Mouse (Mus musculus): Measurements from ENCODE around the gene Mdc1. TPM values are rescaled to one million over a fixed set of nuclear protein-coding genes. Genes with fewer than 3 reads are reported as not detected.
A peak's percentile ranks its signal among the peaks of the same experiment; 100 is the strongest.

Mdc1 gene
- total RNA-seq (2014; fragmentation: Nextera tagmentation) (71.8 and 74.8 TPM in 2 replicates), total RNA-seq (2017) (18.4 and 19.8 TPM in 2 replicates)

GRCm38 (mm10) chr17:35841076-35841950 lies at the start of gene Mdc1:
Mdc1 (plus strand) TSS chr17:35841515.
- ATAC-seq (replicated peaks; ENCODE audit: low FRiP score, low TSS enrichment, poor library complexity, severe bottlenecking), result peak; percentile 82

- ATAC-seq (replicated peaks; ENCODE audit: low FRiP score, low TSS enrichment, poor library complexity, severe bottlenecking), result no peak
Measured at GRCm38 (mm10) chr17:35792837-35793236, 48.5 kb upstream of the Mdc1 start.

- peak; percentile 71 for ATAC-seq (replicated peaks; ENCODE audit: low FRiP score, low TSS enrichment, poor library complexity, severe bottlenecking)
Measured at GRCm38 (mm10) chr17:35795099-35795498, 46.2 kb upstream of the Mdc1 start.

GRCm38 (mm10) chr17:35795656-35796055 lies 45.7 kb upstream of the Mdc1 start:
- no peak for ATAC-seq (replicated peaks; ENCODE audit: low FRiP score, low TSS enrichment, poor library complexity, severe bottlenecking)

GRCm38 (mm10) chr17:35796835-35797234 lies 44.5 kb upstream of the Mdc1 start:
- ATAC-seq (replicated peaks; ENCODE audit: low FRiP score, low TSS enrichment, poor library complexity, severe bottlenecking), result peak; percentile 32; the same call in 1 of the 2 replicates

GRCm38 (mm10) chr17:35800905-35801304 lies 40.4 kb upstream of the Mdc1 start:
- no peak for ATAC-seq (replicated peaks; ENCODE audit: low FRiP score, low TSS enrichment, poor library complexity, severe bottlenecking)

GRCm38 (mm10) chr17:35803020-35803419 lies 38.3 kb upstream of the Mdc1 start:
- no peak for ATAC-seq (replicated peaks; ENCODE audit: low FRiP score, low TSS enrichment, poor library complexity, severe bottlenecking)

GRCm38 (mm10) chr17:35803858-35804399 lies 37.4 kb upstream of the Mdc1 start:
- ATAC-seq (replicated peaks; ENCODE audit: low FRiP score, low TSS enrichment, poor library complexity, severe bottlenecking), result no peak

- ATAC-seq (replicated peaks; ENCODE audit: low FRiP score, low TSS enrichment, poor library complexity, severe bottlenecking), result no peak
Measured at GRCm38 (mm10) chr17:35808073-35808472, 33.2 kb upstream of the Mdc1 start.

- no peak for ATAC-seq (replicated peaks; ENCODE audit: low FRiP score, low TSS enrichment, poor library complexity, severe bottlenecking)
Measured at GRCm38 (mm10) chr17:35809395-35809794, 31.9 kb upstream of the Mdc1 start.

- peak; percentile 55 for ATAC-seq (replicated peaks; ENCODE audit: low FRiP score, low TSS enrichment, poor library complexity, severe bottlenecking)
Measured at GRCm38 (mm10) chr17:35810900-35811648, 30.2 kb upstream of the Mdc1 start.

GRCm38 (mm10) chr17:35812307-35812706 lies 29.0 kb upstream of the Mdc1 start:
- no peak for ATAC-seq (replicated peaks; ENCODE audit: low FRiP score, low TSS enrichment, poor library complexity, severe bottlenecking)

GRCm38 (mm10) chr17:35812736-35813135 lies 28.6 kb upstream of the Mdc1 start:
- ATAC-seq (replicated peaks; ENCODE audit: low FRiP score, low TSS enrichment, poor library complexity, severe bottlenecking), result no peak

- 0 out of 2 replicates have a peak, but pooled peaks have one; percentile 7 for ATAC-seq (replicated peaks; ENCODE audit: low FRiP score, low TSS enrichment, poor library complexity, severe bottlenecking)
Measured at GRCm38 (mm10) chr17:35813245-35813647, 28.1 kb upstream of the Mdc1 start.

GRCm38 (mm10) chr17:35813653-35814052 lies 27.7 kb upstream of the Mdc1 start:
- 0 out of 2 replicates have a peak, but pooled peaks have one; percentile 24 for ATAC-seq (replicated peaks; ENCODE audit: low FRiP score, low TSS enrichment, poor library complexity, severe bottlenecking)

- no peak for ATAC-seq (replicated peaks; ENCODE audit: low FRiP score, low TSS enrichment, poor library complexity, severe bottlenecking)
Measured at GRCm38 (mm10) chr17:35814678-35815077, 26.6 kb upstream of the Mdc1 start.

GRCm38 (mm10) chr17:35815836-35816235 lies 25.5 kb upstream of the Mdc1 start:
- no peak for ATAC-seq (replicated peaks; ENCODE audit: low FRiP score, low TSS enrichment, poor library complexity, severe bottlenecking)

- no peak for ATAC-seq (replicated peaks; ENCODE audit: low FRiP score, low TSS enrichment, poor library complexity, severe bottlenecking)
Measured at GRCm38 (mm10) chr17:35816686-35817085, 24.6 kb upstream of the Mdc1 start.

- no peak for ATAC-seq (replicated peaks; ENCODE audit: low FRiP score, low TSS enrichment, poor library complexity, severe bottlenecking)
Measured at GRCm38 (mm10) chr17:35817226-35817625, 24.1 kb upstream of the Mdc1 start.

GRCm38 (mm10) chr17:35820111-35820510 lies 21.2 kb upstream of the Mdc1 start:
- ATAC-seq (replicated peaks; ENCODE audit: low FRiP score, low TSS enrichment, poor library complexity, severe bottlenecking), result no peak

Data from megakaryocyte-erythroid progenitor cell, adult 5-6 weeks (primary cell).